Mouse (Mus musculus) forebrain, embryonic 16.5 days (tissue): ENCODE data around the gene Coro7. TPM values are rescaled to one million over a fixed set of nuclear protein-coding genes. Genes with fewer than 3 reads are reported as not detected.

ENCODE experiments used
- ATAC-seq: fragments of 200-750 bp; cut with Nextera tagmentation; 2 replicates; pipeline ENCODE4 v1.8.0; 2017; ENCODE audit warnings: mild to moderate bottlenecking, moderate library complexity
- H3K27ac ChIP-seq: fragments of 300-500 bp; sonication (generic); 2 replicates; pipeline ENCODE4 v1.5.1; 2014; ENCODE audit warnings: low read length, control low read depth
- H3K27me3 ChIP-seq: fragments of 300-500 bp; sonication (generic); replicated peaks from 2 replicates; pipeline ENCODE4 v1.6.1; 2014; ENCODE audit warnings: low read length; ENCODE audit not compliant: control insufficient read depth, insufficient read depth
- H3K36me3 ChIP-seq: fragments of 300-500 bp; sonication (generic); 2 replicates; pipeline ENCODE4 v1.6.1; 2014; ENCODE audit not compliant: control insufficient read depth, insufficient read depth
- H3K4me1 ChIP-seq: fragments of 300-500 bp; sonication (generic); replicated peaks from 2 replicates; pipeline ENCODE4 v1.6.1; 2014; ENCODE audit warnings: low read length; ENCODE audit not compliant: control insufficient read depth, insufficient read depth
- H3K4me2 ChIP-seq: fragments of 300-500 bp; sonication (generic); 2 replicates; pipeline ENCODE4 v1.6.1; 2014; ENCODE audit warnings: mild to moderate bottlenecking, low read length, control low read depth
- H3K4me3 ChIP-seq: fragments of 300-500 bp; sonication (generic); replicated peaks from 2 replicates; pipeline ENCODE4 v1.5.1; 2014; ENCODE audit warnings: mild to moderate bottlenecking, low read length, control low read depth
- H3K9ac ChIP-seq: fragments of 300-500 bp; sonication (generic); replicated peaks from 2 replicates; pipeline ENCODE4 v1.6.1; 2014; ENCODE audit warnings: low read depth, low read length, control low read depth
- H3K9me3 ChIP-seq: fragments of 300-500 bp; sonication (generic); 2 replicates; pipeline ENCODE4 v1.6.1; 2016; ENCODE audit warnings: low read length; ENCODE audit not compliant: control insufficient read depth
- WGBS: fragments of 180-500 bp; shearing (Covaris S2); extraction: QIAGEN DNeasy Blood & Tissue Kit; methylation state at CpG from one replicate; pipeline ENCODE4 v1.1.7; 2014; 5-methylcytosine and 5-hydroxymethylcytosine counted together
- polyA plus RNA-seq: library from polyadenylated mRNA; unstranded; fragments of >200 nt; fragmentation: Nextera tagmentation; extraction: Ambion mirVana; gene quantifications from 2 replicates; pipeline ENCODE4 v1.2.1, GENCODE M21; 2015

Coro7 gene
- polyA plus RNA-seq, 1 experiment from 2014 or later: 32.6 TPM

GRCm38 (mm10) chr16:4652707-4653416 lies 26.7 kb downstream of the Coro7 start:
- H3K36me3 ChIP-seq: no peaks in the 10 kb centered on the region; the same call in 1 of the 2 replicates
- no peak overlapping the region for H3K4me3 ChIP-seq
- 71% methylated on average over 4 of the region's 4 CpGs for WGBS
- no peak overlapping the region for H3K9ac ChIP-seq
- no peak overlapping the region for H3K27ac ChIP-seq
- ATAC-seq: no peak
- no peaks in the 10 kb centered on the region for H3K4me1 ChIP-seq
- H3K9me3 ChIP-seq: no peaks in the 10 kb centered on the region
- no peaks in the 10 kb centered on the region for H3K27me3 ChIP-seq
- no peak overlapping the region for H3K4me2 ChIP-seq

DNA sequence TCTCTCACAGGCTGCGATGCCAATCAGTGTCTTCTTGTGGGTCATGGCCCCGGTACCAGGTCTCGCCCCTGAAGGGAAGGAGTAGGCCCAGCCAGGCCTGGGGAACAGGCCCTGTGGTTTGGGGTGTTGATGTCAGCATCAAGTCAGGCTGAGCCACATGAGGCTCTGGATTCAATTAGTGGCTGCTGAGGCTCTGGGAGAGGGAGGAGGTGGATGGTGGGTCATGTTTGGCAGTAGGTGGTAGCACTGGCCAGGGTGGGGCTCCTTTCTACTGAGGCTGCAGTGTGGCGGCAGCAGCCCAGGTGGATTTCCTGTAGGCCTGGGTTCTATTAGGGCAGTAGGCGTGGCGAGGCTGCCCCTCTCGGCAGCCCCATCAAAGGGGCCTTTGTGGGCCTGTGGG lies 28.0 kb downstream of the Coro7 start:
- 67% methylated on average over 7 of the region's 7 CpGs for WGBS
- ATAC-seq: no peak
- no peaks in the 10 kb centered on the region for H3K27me3 ChIP-seq
- no peak overlapping the region for H3K27ac ChIP-seq
- H3K36me3 ChIP-seq: no peaks in the 10 kb centered on the region; the same call in 1 of the 2 replicates
- no peaks in the 10 kb centered on the region for H3K4me1 ChIP-seq
- H3K9me3 ChIP-seq: no peaks in the 10 kb centered on the region
- H3K4me2 ChIP-seq: no peak overlapping the region
- H3K4me3 ChIP-seq: no peak overlapping the region
- H3K9ac ChIP-seq: no peak overlapping the region

DNA sequence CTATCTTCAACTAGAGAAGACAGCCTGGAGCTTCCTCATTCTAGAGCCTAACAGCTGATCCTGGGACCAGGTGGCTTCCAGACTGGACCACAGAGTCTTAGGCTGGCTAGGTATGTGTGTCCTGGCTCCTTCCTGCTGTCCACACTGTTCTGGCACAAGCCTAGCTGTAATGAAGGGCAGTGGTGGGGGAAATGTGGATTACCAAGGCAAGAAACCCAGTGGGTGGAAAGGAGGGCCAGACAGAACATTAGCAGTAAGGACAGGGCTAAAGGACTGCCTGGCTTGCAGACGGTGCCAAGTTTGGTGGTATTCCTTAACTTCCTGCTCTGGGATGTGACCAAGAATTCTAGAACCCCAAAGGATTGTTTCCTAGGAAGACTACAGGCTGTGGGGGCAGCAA lies 28.5 kb downstream of the Coro7 start:
- H3K36me3 ChIP-seq: no peaks in the 10 kb centered on the region; the same call in 1 of the 2 replicates

GRCm38 (mm10) chr16:4650161-4650560 lies 29.4 kb downstream of the Coro7 start:
- Histone ChIP-seq H3K9ac (no peak overlapping the region), H3K27me3 (no peaks in the 10 kb centered on the region), H3K27ac (no peak overlapping the region), H3K36me3 (no peaks in the 10 kb centered on the region; the same call in 1 of the 2 replicates), H3K4me1 (no peaks in the 10 kb centered on the region), H3K9me3 (no peaks in the 10 kb centered on the region), H3K4me3 (no peak overlapping the region), H3K4me2 (no peak overlapping the region)
- no peak for ATAC-seq
- WGBS: 86% methylated on average over 3 of the region's 3 CpGs

More for the DNA sequence above, 28.5 kb downstream of the Coro7 start:
- no peaks in the 10 kb centered on the region for H3K4me1 ChIP-seq
- no peak for ATAC-seq
- WGBS: 78% methylated on average over 1 of the region's 1 CpGs
- no peak overlapping the region for H3K27ac ChIP-seq
- no peaks in the 10 kb centered on the region for H3K9me3 ChIP-seq
- no peak overlapping the region for H3K9ac ChIP-seq
- no peak overlapping the region for H3K4me2 ChIP-seq
- no peaks in the 10 kb centered on the region for H3K27me3 ChIP-seq
- H3K4me3 ChIP-seq: no peak overlapping the region

DNA sequence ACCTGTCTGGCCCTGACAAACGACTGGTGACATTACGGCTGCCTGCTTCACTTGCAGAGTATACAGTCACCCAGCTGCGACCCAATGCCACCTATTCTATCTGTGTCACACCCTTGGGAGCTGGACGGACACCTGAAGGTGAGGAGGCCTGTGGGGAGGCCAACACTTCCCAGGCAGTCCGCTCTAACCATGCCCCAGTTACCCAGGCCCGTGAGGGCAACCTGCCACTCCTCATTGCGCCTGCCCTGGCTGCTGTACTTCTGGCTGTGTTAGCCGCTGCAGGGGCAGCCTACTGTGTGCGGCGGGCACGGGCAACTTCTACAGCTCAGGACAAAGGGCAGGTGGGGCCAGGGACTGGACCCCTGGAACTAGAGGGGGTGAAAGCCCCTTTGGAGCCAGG lies 29.9 kb downstream of the Coro7 start:
- no peak overlapping the region for H3K9ac ChIP-seq

GRCm38 (mm10) chr16:4649211-4649610 lies 30.4 kb downstream of the Coro7 start:
- Histone ChIP-seq H3K9ac (no peak overlapping the region), H3K4me1 (peaks cover 4% of the 10 kb centered on the region), H3K27me3 (no peaks in the 10 kb centered on the region), H3K9me3 (no peaks in the 10 kb centered on the region), H3K4me3 (no peak overlapping the region), H3K4me2 (no peak overlapping the region), H3K36me3 (no peaks in the 10 kb centered on the region; the same call in 1 of the 2 replicates), H3K27ac (no peak overlapping the region)
- no peak for ATAC-seq
- 87% methylated on average over 5 of the region's 5 CpGs for WGBS

More for the DNA sequence above, 29.9 kb downstream of the Coro7 start:
- H3K4me1 ChIP-seq: no peaks in the 10 kb centered on the region
- no peaks in the 10 kb centered on the region for H3K9me3 ChIP-seq
- H3K27me3 ChIP-seq: no peaks in the 10 kb centered on the region
- H3K4me2 ChIP-seq: no peak overlapping the region
- 92% methylated on average over 11 of the region's 11 CpGs for WGBS
- ATAC-seq: no peak
- no peak overlapping the region for H3K4me3 ChIP-seq
- no peak overlapping the region for H3K27ac ChIP-seq
- no peaks in the 10 kb centered on the region; the same call in 1 of the 2 replicates for H3K36me3 ChIP-seq

DNA sequence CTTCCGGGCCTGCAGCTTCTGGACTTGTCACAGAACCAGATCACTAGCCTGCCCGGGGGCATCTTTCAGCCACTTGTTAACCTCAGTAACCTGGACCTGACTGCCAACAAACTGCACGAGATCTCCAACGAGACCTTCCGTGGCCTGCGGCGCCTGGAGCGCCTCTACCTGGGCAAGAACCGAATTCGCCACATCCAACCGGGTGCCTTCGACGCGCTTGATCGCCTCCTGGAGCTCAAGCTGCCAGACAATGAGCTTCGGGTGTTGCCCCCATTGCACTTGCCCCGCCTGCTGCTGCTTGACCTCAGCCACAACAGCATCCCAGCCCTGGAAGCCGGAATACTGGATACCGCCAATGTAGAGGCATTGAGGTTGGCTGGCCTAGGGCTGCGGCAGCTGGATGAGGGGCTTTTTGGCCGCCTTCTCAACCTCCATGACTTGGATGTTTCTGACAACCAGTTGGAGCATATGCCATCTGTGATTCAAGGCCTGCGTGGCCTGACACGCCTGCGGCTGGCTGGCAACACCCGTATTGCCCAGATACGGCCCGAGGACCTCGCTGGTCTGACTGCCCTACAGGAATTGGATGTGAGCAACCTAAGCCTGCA lies 31.1 kb downstream of the Coro7 start:
- H3K36me3 ChIP-seq: no peaks in the 10 kb centered on the region; the same call in 1 of the 2 replicates
- H3K27me3 ChIP-seq: no peaks in the 10 kb centered on the region
- H3K9ac ChIP-seq: no peak overlapping the region
- H3K9me3 ChIP-seq: no peaks in the 10 kb centered on the region
- no peak for ATAC-seq
- H3K4me2 ChIP-seq: no peak overlapping the region
- no peak overlapping the region for H3K4me3 ChIP-seq
- no peak overlapping the region for H3K27ac ChIP-seq
- peaks cover 11% of the 10 kb centered on the region for H3K4me1 ChIP-seq
- WGBS: 86% methylated on average over 28 of the region's 28 CpGs

DNA sequence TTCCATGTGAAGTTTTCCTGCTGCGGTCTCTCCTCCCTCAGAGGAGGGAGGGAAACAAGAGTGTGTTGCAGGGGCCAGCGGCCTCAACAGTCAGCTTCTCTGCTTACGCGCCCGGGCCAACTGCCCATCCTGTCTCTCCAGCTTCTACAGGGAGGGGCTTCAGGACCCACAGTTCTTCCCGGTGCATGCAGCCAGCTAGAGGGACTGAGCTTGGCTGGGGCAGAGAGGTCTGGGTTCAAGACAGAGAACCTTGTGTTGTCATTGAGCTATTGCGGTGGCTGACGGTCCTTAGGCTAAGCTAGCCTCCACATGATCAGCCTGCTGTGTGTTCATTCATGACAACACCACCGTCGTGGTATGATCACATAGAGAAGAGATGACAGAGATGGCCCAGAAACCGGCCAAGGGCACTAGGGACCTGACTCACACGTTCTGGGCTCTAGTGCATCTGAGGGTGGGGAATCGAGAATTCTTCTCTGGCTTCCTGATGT lies 31.9 kb downstream of the Coro7 start:
- Histone ChIP-seq H3K27me3 (no peaks in the 10 kb centered on the region), H3K4me2 (no peak overlapping the region), H3K4me3 (no peak overlapping the region), H3K27ac (no peak overlapping the region), H3K9me3 (no peaks in the 10 kb centered on the region), H3K4me1 (peaks cover 20% of the 10 kb centered on the region), H3K36me3 (no peaks in the 10 kb centered on the region; the same call in 1 of the 2 replicates), H3K9ac (no peak overlapping the region)
- ATAC-seq: no peak
- WGBS: 79% methylated on average over 13 of the region's 13 CpGs

DNA sequence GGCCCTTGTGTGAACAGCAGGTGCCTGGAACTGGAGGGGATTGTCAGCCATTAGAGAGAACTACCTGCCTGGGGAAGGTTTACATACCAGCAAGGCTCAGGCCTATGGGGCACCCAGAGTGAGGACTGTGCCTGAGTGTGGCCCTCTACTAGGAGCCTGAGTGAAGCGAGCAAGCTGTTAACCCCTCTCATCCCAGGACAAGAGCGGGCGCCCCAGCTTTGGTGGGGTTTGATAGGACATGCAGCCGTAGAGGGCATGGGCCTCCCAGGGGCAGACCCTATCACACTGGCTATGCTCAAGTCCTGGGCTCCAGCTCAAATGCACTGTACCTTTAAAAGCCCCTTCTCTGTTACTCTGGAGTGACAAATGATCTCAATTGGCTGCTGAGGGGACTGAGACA lies 32.7 kb downstream of the Coro7 start:
- 73% methylated on average over 4 of the region's 4 CpGs for WGBS
- Histone ChIP-seq H3K9me3 (no peaks in the 10 kb centered on the region), H3K4me1 (peaks cover 28% of the 10 kb centered on the region), H3K4me2 (no peak overlapping the region), H3K36me3 (no peaks in the 10 kb centered on the region; the same call in 1 of the 2 replicates), H3K27ac (no peak overlapping the region), H3K27me3 (no peaks in the 10 kb centered on the region), H3K4me3 (no peak overlapping the region), H3K9ac (no peak overlapping the region)
- no peak for ATAC-seq
